Mouse (Mus musculus): Measurements from ENCODE around the gene Cpsf6.

GRCm38 (mm10) chr10:117407734-117408288, 28.0 kb upstream of the Cpsf6 start:
- TF ChIP-seq CTCF (IDR thresholded peaks at IDR 0.05; ENCODE audit: borderline replicate concordance, extremely low read depth, insufficient read depth, insufficient read length) (no peak), POLR2A (IDR thresholded peaks at IDR 0.05; ENCODE audit: borderline replicate concordance, extremely low read depth, insufficient read depth, insufficient read length, poor library complexity, severe bottlenecking) (no peak)
